Mouse (Mus musculus) myocyte (in vitro differentiated cells): ENCODE results near the gene Etv6.

ENCODE experiments used
- MYOG ChIP-seq, 3 experiments: IDR thresholded peaks; one replicate each; pipeline ENCODE4 v1.6.1; 2011; ENCODE audit warnings: control low read depth in 2 of 3, low read depth in 2 of 3, mild to moderate bottlenecking in 2 of 3; ENCODE audit not compliant: insufficient read length in 2 of 3, control insufficient read depth in 1 of 3, insufficient read depth in 1 of 3
- POLR2A ChIP-seq: IDR thresholded peaks from one replicate; pipeline ENCODE4 v1.6.1; 2011; ENCODE audit warnings: low read depth, mild to moderate bottlenecking, control low read depth, moderate library complexity; ENCODE audit not compliant: insufficient read length

DNA sequence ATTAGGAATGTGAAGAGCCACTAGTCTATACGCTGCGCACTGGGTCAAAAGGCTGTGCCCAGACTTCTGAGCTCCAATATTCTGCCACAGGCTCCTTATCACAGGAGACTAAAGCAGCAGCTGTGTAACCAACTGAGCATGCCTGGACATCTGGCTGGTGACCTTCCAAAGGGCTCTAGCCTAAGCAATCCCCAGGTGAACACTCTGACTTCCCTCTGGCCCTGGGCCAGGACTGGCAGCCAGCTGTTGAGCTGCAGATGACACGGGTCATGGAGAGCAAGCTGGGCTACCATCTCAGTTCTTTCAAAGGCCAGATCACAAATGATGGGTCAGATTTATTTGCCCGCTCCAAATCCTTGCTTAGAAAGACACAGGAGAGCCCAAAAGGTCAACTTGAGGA lies 275.8 kb downstream of the Etv6 start:
- no peak for TF ChIP-seq POLR2A
- TF ChIP-seq MYOG (IDR thresholded peaks at IDR 0.05; ENCODE audit: control insufficient read depth in 1 of 3, insufficient read depth in 1 of 3, insufficient read length in 2 of 3, low read depth in 2 of 3): no peak
